Mouse (Mus musculus) brain, embryonic 18.5 days (tissue): ENCODE measurements around the gene Snrpc.
A peak's percentile ranks its signal among the peaks of the same experiment; 100 is the strongest.

Experiments used
- DNase-seq: peaks from one replicate; pipeline ENCODE4 v3.0.0-alpha.2; 2012; ENCODE audit warnings: low read depth, low spot score

Snrpc gene

GRCm38 (mm10) chr17:27859131-27859530 is 21.2 kb downstream of the Snrpc start:
- DNase-seq = no peak

GRCm38 (mm10) chr17:27865461-27865860 is 27.5 kb downstream of the Snrpc start:
- no peak for DNase-seq

DNA sequence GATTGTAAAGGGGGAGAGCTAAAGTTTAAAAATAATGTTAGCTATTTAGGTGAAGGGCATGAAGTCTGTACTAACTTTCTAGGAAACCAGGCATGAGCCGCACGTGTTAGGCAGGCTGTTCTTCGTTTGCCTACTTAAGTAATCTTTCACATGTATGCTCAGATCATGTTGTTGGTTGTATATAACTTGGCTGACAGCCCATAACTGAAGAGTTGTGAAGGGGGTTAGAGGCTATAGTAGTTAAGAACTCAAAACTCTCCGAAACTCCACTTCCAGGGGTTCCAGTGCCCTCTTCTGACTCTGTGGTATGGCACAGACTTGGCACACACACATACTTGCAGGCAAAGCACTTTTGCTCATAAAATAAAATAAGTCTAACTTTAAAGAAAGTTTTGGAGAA is 28.8 kb downstream of the Snrpc start:
- DNase-seq = no peak

- peak; percentile 30 for DNase-seq
Observed at GRCm38 (mm10) chr17:27871851-27872250, 33.9 kb downstream of the Snrpc start.

GRCm38 (mm10) chr17:27873583-27873982 is 35.6 kb downstream of the Snrpc start:
- DNase-seq = no peak

DNA sequence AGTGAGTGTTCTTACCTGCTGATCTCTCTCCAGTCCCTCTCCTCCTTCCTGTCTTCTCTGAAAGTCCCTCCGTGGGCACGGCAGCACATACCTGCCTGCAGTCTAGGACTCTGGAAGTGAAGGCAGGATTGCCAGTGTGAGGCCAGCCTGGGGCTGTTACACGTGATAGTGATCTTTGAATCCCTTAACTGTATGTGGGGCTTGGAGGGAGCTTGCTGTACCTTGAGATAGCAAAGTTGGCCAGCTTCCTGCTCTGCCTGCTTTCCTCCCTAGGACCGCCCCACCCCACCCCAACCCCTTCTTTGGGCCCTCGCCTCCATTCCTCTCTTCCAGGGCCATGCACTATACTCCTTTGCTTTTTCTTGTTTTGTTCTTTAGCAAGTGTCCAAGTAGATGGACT is 36.6 kb downstream of the Snrpc start:
- DNase-seq = no peak

- no peak for DNase-seq
Observed at GRCm38 (mm10) chr17:27881518-27881917, 43.6 kb downstream of the Snrpc start.

DNA sequence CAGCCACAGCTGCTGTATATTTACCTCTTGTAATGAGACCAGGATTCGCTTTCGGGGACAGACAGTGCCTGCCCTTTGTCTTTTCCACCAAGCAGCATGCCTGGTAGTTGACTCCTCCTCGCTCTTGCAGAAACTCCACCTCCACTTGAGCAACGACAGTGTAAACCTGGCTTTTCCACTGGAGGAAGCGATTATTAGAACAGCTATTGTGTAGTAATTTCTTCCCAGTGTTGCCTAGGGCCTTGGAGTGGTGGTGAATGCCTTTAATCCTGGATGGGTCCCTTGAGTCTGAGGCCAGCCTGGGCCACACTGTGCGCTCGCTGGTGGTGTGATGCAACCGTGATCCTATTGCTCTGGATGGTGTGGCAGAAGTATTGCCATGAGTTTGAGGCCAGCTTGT is 45.2 kb downstream of the Snrpc start:
- no peak for DNase-seq

DNA sequence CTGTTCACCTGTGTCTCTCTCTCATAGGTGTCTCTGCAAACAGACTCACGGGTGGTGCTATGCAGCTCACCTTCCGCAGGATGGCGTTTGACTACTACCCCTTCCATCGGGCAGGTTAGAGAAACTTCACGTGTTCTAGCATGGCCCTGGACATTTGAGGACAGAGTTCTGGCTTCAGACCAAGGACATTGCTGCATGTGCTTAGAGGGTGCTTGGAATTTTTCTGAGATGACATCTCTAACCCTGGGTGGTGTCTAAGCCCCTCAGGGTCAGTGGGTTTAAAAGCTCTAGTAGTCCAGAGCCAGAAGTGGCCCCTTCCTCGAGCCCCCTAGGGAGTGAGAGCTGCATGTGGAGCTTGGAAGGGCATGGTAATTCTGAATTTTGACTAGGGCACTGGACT is 46.0 kb downstream of the Snrpc start:
- no peak for DNase-seq

- DNase-seq = no peak
Observed at GRCm38 (mm10) chr17:27886499-27887210, 48.7 kb downstream of the Snrpc start.
